24 mouse cellular contexts compared by ENCODE assay signal in genomic region chr2:24347926-24348325, GRCm38 (mm10). TPM values are rescaled to one million over a fixed set of nuclear protein-coding genes. Genes with fewer than 3 reads are reported as not detected.
"Had no signal": no experiment of that assay in that cellular context is flagged by ENCODE, and none has a peak within 500 bp of the region (broad histone marks: within the 10 kb centered on the region; RNA-seq: fewer than 3 reads in every experiment).

No protein-coding gene starts in this region.

- H3K4me3 ChIP-seq: liver, embryonic 15.5 days; megakaryocyte, embryonic 14.5 days; midbrain, embryonic 13.5 days; midbrain, embryonic 15.5 days; neural tube, embryonic 12.5 days; stomach, embryonic 15.5 days had no signal

- H3K4me2 ChIP-seq: liver, embryonic 15.5 days; lung, embryonic 14.5 days; midbrain, embryonic 11.5 days; midbrain, embryonic 13.5 days; midbrain, embryonic 15.5 days; neural tube, embryonic 12.5 days; stomach, embryonic 15.5 days had no signal

- ATAC-seq: midbrain, embryonic 13.5 days; midbrain, embryonic 15.5 days had no signal

- H3K36me3 ChIP-seq: liver, embryonic 15.5 days; midbrain, embryonic 13.5 days; midbrain, embryonic 15.5 days; neural tube, embryonic 12.5 days; stomach, embryonic 15.5 days had no signal

- H3K9ac ChIP-seq: liver, embryonic 15.5 days; lung, embryonic 14.5 days; midbrain, embryonic 13.5 days; midbrain, embryonic 15.5 days; neural tube, embryonic 12.5 days; stomach, embryonic 15.5 days had no signal

- H3K4me1 ChIP-seq: midbrain, embryonic 13.5 days; midbrain, embryonic 15.5 days; neural tube, embryonic 12.5 days; stomach, embryonic 15.5 days had no signal

- H3K27me3 ChIP-seq: liver, embryonic 15.5 days; midbrain, embryonic 13.5 days; midbrain, embryonic 15.5 days; neural tube, embryonic 12.5 days; stomach, embryonic 15.5 days had no signal

- DNase-seq: lung, adult 18-20 months; lung, embryonic 14.5 days; lung, postnatal 10 days; lung, postnatal 4 days; right cerebral cortex, postnatal 14 days; thymus, adult 2 months; thymus, postnatal 25 days; thymus, postnatal 4 days had no signal

- H3K27ac ChIP-seq: liver, embryonic 15.5 days; midbrain, embryonic 13.5 days; midbrain, embryonic 15.5 days; neural tube, embryonic 12.5 days; stomach, embryonic 15.5 days; stomach, postnatal 0 days had no signal

- H3K9me3 ChIP-seq: liver, embryonic 15.5 days; megakaryocyte, embryonic 14.5 days; midbrain, embryonic 13.5 days; midbrain, embryonic 15.5 days; neural tube, embryonic 12.5 days; stomach, embryonic 15.5 days had no signal

RNA-seq across cellular contexts. Expression of gene Il1rn, which starts 11.3 kb away (rescaled TPM):
- polyA plus RNA-seq: midbrain, embryonic 15.5 days; neural tube, embryonic 14.5 days; testis, adult 2 months had no signal

RNA-seq across cellular contexts. Expression of gene Il1f10, which starts 56.9 kb away (rescaled TPM):
- total RNA-seq: midbrain, postnatal 0 days; monocyte, adult 5-6 weeks; neutrophil, adult 5-6 weeks had no signal
- polyA plus RNA-seq: liver, embryonic 15.5 days; lung, embryonic 14.5 days; lung, embryonic 16.5 days; midbrain, embryonic 11.5 days; midbrain, embryonic 13.5 days; midbrain, embryonic 15.5 days; midbrain, postnatal 0 days; neural tube, embryonic 12.5 days; neural tube, embryonic 14.5 days; spleen, adult 2 months; stomach, embryonic 15.5 days; testis, adult 2 months; urinary bladder, adult 2 months had no signal
